Mouse (Mus musculus) embryonic facial prominence, embryonic 10.5 days (tissue): Measurements from ENCODE around the gene Fsd1l. TPM values are rescaled to one million over a fixed set of nuclear protein-coding genes. Genes with fewer than 3 reads are reported as not detected.
"Not testable (repeated sequence)": the region's sequence is repeated elsewhere in the genome, so short reads cannot be mapped to it uniquely, and the experiment has no call there.

Experiments used
- DNase-seq: peaks from one replicate; pipeline ENCODE4 v3.0.0-alpha.2; 2017; ENCODE audit warnings: low spot score
- H3K27ac ChIP-seq: fragments of 300-500 bp; sonication (generic); replicated peaks from 2 replicates; pipeline ENCODE4 v1.5.1; 2016; ENCODE audit warnings: mild to moderate bottlenecking
- H3K27me3 ChIP-seq: fragments of 300-500 bp; sonication (generic); replicated peaks from 2 replicates; pipeline ENCODE4 v1.6.1; 2016; ENCODE audit warnings: low read depth, mild to moderate bottlenecking; ENCODE audit not compliant: poor library complexity, severe bottlenecking
- H3K36me3 ChIP-seq: fragments of 300-500 bp; sonication (generic); replicated peaks from 2 replicates; pipeline ENCODE4 v1.6.1; 2016; ENCODE audit warnings: mild to moderate bottlenecking, moderate library complexity
- H3K4me1 ChIP-seq: fragments of 300-500 bp; sonication (generic); 2 replicates; pipeline ENCODE4 v1.6.1; 2016
- H3K4me3 ChIP-seq: fragments of 300-500 bp; sonication (generic); 2 replicates; pipeline ENCODE4 v1.5.1; 2016; ENCODE audit warnings: mild to moderate bottlenecking, moderate library complexity
- H3K9me3 ChIP-seq: fragments of 300-500 bp; sonication (generic); 2 replicates; pipeline ENCODE4 v1.6.1; 2016; ENCODE audit warnings: mild to moderate bottlenecking
- WGBS: fragments of 180-500 bp; shearing (Covaris S2); methylation state at CpG from one replicate; pipeline ENCODE4 v1.1.7; 2016; 5-methylcytosine and 5-hydroxymethylcytosine counted together
- polyA plus RNA-seq: library from polyadenylated mRNA; unstranded; fragments of >200 nt; fragmentation: Nextera tagmentation; extraction: Ambion mirVana; gene quantifications from 2 replicates; pipeline ENCODE4 v1.2.1, GENCODE M21; 2016

The Fsd1l gene
- polyA plus RNA-seq, 1 experiment from 2014 or later = 19.2 TPM

DNA sequence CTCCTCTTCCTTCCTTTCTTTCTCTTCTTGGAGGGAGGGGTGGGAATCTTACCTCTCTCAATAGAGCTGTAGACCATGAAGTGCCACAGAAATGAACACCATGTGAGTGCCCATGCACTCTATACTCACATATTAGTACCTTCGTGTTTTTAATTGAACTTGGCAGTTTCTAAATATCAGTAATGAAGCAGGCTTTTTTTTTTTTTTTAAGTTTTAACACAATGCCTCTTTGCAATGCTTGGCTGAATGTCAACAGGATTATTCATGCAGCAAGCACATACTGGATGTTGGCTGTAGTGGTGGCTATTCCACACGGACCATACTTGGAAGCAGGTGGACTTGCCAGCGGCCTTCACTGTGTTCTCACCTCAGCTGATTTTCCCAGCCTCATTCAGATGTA, 4.1 kb downstream of the Fsd1l start:
- Histone ChIP-seq H3K4me1 (peaks cover 24% of the 10 kb centered on the region), H3K27me3 (peaks cover 7% of the 10 kb centered on the region; the same call in 1 of the 2 replicates), H3K9me3 (no peaks in the 10 kb centered on the region), H3K27ac (no peak overlapping the region), H3K4me3 (no peak overlapping the region), H3K36me3 (peaks cover 15% of the 10 kb centered on the region)
- 91% methylated on average over 3 of the region's 3 CpGs for WGBS
- no peak for DNase-seq

DNA sequence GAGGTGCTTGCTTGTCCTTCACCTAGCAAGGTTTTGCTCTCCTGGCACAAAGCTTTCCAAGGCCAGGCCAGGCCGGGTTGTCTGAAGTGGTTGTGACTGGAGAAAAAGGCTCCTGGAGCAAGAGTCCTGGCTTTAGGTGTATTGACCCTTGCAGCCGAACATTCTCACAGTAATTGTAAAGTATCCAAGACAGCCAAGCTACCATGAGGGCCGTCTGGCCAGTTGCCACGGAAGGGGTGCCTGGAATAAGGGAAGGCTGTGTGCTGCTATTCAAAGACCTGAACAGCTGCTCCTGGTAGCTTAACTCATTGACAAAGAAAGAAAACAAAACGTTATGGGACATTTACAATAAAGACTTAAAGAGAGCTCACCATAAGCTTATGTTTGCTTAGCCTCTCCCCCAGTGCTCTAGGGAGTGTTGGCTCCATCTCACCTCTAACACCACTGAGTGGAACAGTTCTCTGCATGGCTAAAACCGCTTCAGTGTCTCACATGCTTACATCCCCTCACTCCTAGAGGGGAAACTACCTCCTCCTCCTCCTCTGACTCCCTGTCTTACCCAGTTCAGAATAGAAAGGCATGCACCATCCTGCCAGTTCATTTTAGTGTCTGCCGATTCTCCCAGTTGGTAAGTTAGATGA, 6.1 kb downstream of the Fsd1l start:
- no peaks in the 10 kb centered on the region for H3K27me3 ChIP-seq
- H3K4me1 ChIP-seq = peaks cover 18% of the 10 kb centered on the region
- no peak overlapping the region for H3K4me3 ChIP-seq
- no peaks in the 10 kb centered on the region for H3K9me3 ChIP-seq
- H3K27ac ChIP-seq = no peak overlapping the region
- WGBS = 78% methylated on average over 7 of the region's 7 CpGs
- no peak for DNase-seq
- H3K36me3 ChIP-seq = peaks cover 27% of the 10 kb centered on the region

GRCm38 (mm10) chr4:53638549-53639123, 7.4 kb downstream of the Fsd1l start:
- Histone ChIP-seq H3K4me1 (peaks cover 7% of the 10 kb centered on the region), H3K4me3 (no peak overlapping the region), H3K27ac (no peak overlapping the region), H3K36me3 (peaks cover 27% of the 10 kb centered on the region), H3K9me3 (no peaks in the 10 kb centered on the region), H3K27me3 (no peaks in the 10 kb centered on the region)
- DNase-seq = no peak
- WGBS = 87% methylated on average over 7 of the region's 7 CpGs

- Histone ChIP-seq H3K27me3 (no peaks in the 10 kb centered on the region), H3K4me3 (no peak overlapping the region), H3K4me1 (no peaks in the 10 kb centered on the region), H3K9me3 (no peaks in the 10 kb centered on the region), H3K27ac (no peak overlapping the region), H3K36me3 (peaks cover 48% of the 10 kb centered on the region)
- no peak for DNase-seq
- WGBS = 89% methylated on average over 3 of the region's 3 CpGs
Observed at GRCm38 (mm10) chr4:53658029-53658428, 26.8 kb downstream of the Fsd1l start.

- Histone ChIP-seq H3K4me3 (no peak overlapping the region), H3K36me3 (peaks cover 48% of the 10 kb centered on the region), H3K9me3 (no peaks in the 10 kb centered on the region), H3K27ac (no peak overlapping the region), H3K4me1 (no peaks in the 10 kb centered on the region), H3K27me3 (no peaks in the 10 kb centered on the region)
- no peak for DNase-seq
Observed at GRCm38 (mm10) chr4:53660711-53661110, 29.4 kb downstream of the Fsd1l start.

GRCm38 (mm10) chr4:53682092-53682491, 50.8 kb downstream of the Fsd1l start:
- WGBS = 79% methylated on average over 8 of the region's 8 CpGs
- peaks cover 36% of the 10 kb centered on the region for H3K36me3 ChIP-seq
- no peaks in the 10 kb centered on the region for H3K4me1 ChIP-seq
- DNase-seq = no peak
- no peaks in the 10 kb centered on the region for H3K9me3 ChIP-seq
- H3K27me3 ChIP-seq = no peaks in the 10 kb centered on the region
- no peak overlapping the region for H3K27ac ChIP-seq
- no peak overlapping the region for H3K4me3 ChIP-seq

GRCm38 (mm10) chr4:53688965-53689364, 57.7 kb downstream of the Fsd1l start:
- H3K4me3 ChIP-seq = no peak overlapping the region
- 89% methylated on average over 4 of the region's 4 CpGs for WGBS
- H3K9me3 ChIP-seq = no peaks in the 10 kb centered on the region
- H3K27ac ChIP-seq = no peak overlapping the region
- H3K27me3 ChIP-seq = no peaks in the 10 kb centered on the region
- H3K36me3 ChIP-seq = peaks cover 9% of the 10 kb centered on the region
- no peaks in the 10 kb centered on the region for H3K4me1 ChIP-seq
- DNase-seq = no peak

- no peak for DNase-seq
- Histone ChIP-seq H3K4me1 (no peaks in the 10 kb centered on the region), H3K4me3 (no peak overlapping the region), H3K9me3 (no peaks in the 10 kb centered on the region), H3K27ac (no peak overlapping the region), H3K36me3 (peaks cover 13% of the 10 kb centered on the region), H3K27me3 (no peaks in the 10 kb centered on the region)
- 61% methylated on average over 1 of the region's 1 CpGs for WGBS
Observed at GRCm38 (mm10) chr4:53691418-53691817, 60.1 kb downstream of the Fsd1l start.

DNA sequence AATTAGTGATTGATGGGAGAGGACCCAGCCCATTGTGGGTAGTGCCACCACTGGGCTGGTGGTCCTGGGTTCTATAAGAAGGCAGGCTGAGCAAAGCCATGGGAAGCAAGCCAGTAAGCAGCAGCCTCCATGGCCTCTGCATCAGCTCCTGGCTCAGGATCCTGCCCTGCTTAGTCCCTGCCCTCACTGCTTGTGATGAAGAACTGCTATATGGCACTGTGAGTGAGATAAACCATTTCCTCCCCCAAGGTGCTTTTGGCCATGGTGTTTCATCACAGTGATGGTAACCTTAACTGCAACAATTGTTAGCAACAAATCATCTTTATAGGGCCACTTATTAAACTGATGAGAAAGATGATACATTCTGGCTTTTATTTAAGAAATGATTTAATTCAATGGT, 77.9 kb downstream of the Fsd1l start:
- H3K9me3 ChIP-seq, H3K36me3 ChIP-seq, H3K4me3 ChIP-seq, H3K27ac ChIP-seq, H3K27me3 ChIP-seq, DNase-seq, H3K4me1 ChIP-seq: not testable (repeated sequence)

DNA sequence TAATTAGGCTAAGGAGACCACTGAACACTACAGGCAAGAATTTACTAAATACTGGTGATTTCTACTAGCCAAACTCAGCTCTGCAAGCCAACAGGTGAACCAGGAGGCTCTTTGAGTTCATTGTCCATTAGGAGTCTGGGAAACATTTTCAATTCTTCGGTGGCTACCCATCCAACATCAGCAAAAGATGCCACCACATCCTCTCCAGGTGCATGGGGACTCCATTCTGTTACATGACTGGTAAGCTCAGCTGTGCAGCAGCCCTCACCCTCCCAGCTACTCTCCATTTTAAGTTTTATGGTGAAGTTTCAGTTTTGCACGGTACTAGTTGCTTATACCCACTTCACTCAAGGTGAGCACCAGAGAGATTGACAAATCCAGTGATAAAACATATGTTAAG, 78.8 kb downstream of the Fsd1l start:
- 90% methylated on average over 2 of the region's 2 CpGs for WGBS
- no peaks in the 10 kb centered on the region for H3K9me3 ChIP-seq
- DNase-seq = no peak
- H3K27ac ChIP-seq = no peak overlapping the region
- peaks cover 6% of the 10 kb centered on the region for H3K4me1 ChIP-seq
- H3K27me3 ChIP-seq = no peaks in the 10 kb centered on the region
- H3K36me3 ChIP-seq = no peaks in the 10 kb centered on the region
- no peak overlapping the region for H3K4me3 ChIP-seq

GRCm38 (mm10) chr4:53710555-53711328, 79.5 kb downstream of the Fsd1l start:
- H3K9me3 ChIP-seq = no peaks in the 10 kb centered on the region
- DNase-seq = no peak
- H3K27ac ChIP-seq = no peak overlapping the region
- peaks cover 11% of the 10 kb centered on the region for H3K4me1 ChIP-seq
- 90% methylated on average over 6 of the region's 6 CpGs for WGBS
- no peaks in the 10 kb centered on the region for H3K36me3 ChIP-seq
- H3K4me3 ChIP-seq = no peak overlapping the region
- no peaks in the 10 kb centered on the region for H3K27me3 ChIP-seq

GRCm38 (mm10) chr4:53713704-53714050, 82.4 kb downstream of the Fsd1l start, which contains the start of gene Fktn:
Gene Fktn (plus strand): TSS chr4:53713998.
- 4% methylated on average over 7 of the region's 7 CpGs for WGBS
- Histone ChIP-seq H3K36me3 (peaks cover 8% of the 10 kb centered on the region), H3K27me3 (no peaks in the 10 kb centered on the region), H3K9me3 (no peaks in the 10 kb centered on the region), H3K4me1 (peaks cover 11% of the 10 kb centered on the region), H3K4me3 (peak within 1 kb of the TSS; percentile 86), H3K27ac (peak within 1 kb of the TSS; percentile 91)
- no peak for DNase-seq
